Mouse (Mus musculus) NIH3T3 (cell line): ENCODE data around the gene Wnt9b.
"Not testable (repeated sequence)": the region's sequence is repeated elsewhere in the genome, so short reads cannot be mapped to it uniquely, and the experiment has no call there.

ENCODE experiments used
- DNase-seq: peaks from one replicate; pipeline ENCODE4 v3.0.0-alpha.2; 2012; ENCODE audit warnings: low read depth

The Wnt9b gene

DNA sequence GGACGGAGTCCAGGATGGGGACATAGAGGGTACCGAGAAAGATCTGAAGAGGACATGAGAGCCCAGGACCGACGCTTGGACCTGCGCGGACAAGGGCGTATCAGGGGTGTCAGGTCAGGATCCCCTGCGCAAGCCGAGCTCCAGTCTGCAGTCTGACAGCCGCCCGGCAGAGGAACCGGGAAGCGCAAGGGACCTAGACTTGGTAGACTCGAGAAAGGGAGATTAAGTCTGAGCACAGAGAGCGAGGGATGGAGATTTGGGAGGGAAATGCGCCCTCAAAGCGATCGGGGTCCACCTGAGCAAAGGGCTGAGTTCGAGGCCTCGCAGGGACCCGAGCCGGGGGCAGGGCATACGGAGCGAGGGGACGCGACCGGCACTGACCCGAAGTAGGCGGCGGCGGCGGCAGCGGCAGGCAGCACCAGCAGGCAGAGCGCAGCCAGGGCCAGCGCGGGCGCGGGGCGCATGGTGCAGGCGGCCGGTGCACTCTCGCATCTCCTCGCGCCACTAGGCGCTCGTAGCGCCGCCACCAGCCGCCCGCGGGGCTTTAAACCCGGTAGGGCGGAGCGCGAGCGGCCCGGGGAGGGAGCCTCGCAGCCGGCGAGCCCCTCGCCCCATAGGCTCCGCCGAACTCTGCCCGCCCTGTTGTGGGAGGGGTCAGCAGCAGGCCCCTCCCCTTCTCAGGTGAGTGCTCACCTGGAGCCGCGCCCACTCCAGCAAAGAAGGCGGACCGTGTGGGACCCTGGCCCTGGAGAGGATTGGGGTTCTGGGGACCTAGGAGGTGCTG is at the start of gene Wnt9b:
Wnt9b (minus strand) TSS at position 516 of the 784 bp plus-strand sequence.
- DNase-seq: no peak

DNA sequence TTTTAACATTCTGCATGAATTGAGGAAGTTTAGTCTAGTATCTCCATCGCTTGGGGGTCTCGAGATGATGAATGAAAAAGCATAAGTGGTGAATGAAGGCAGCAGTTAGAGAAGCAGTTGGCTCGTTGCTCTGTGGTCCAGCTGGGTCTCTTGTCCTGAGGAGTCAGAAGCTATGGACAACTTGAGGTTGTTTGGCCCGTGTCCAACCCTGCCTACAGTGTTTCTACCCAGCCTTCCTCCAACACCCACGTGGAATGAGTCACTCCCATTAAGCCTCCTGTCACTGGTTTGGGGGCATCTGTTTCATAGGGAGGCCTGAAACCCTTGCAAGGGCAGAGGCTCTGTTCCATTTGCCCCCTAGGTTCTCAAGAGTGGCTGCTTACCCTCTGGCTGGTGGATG is 40.3 kb upstream of the Wnt9b start:
- peak; percentile 83 for DNase-seq

DNA sequence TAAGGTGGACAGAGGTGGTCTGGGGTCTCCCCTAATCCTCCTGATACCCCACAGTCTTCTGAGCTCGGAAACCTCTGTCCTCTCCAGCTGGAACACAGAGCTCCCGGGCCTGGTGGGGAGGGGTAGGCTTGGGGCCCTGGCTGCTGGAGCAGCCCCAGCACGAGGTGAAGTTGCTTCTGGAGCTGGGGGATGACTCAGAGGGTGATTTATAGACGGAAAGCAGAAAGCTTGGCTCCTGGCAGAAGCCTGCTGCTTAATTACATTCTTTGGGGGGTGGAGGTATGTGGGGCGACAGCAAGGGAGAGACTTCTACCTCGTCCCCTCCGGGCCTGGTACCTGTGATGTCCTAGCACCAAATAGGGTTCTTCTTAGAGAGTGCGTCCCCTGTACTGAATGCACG is 30.5 kb upstream of the Wnt9b start:
- DNase-seq: peak; percentile 88

DNA sequence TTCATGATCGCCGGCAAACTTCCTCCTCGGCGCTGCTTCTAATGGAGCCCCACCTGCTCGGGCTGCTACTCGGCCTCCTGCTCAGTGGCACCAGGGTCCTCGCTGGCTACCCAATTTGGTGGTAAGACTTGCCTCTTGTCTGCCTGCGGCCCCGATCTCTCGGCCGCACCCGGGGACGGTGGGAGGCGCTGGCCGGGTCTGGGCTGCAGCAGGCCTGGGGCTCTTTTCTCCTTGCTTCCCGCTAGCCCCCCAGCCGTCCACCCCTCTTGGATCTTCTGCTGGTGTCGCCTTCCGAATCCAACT is 24.6 kb upstream of the Wnt9b start:
- DNase-seq: no peak

DNA sequence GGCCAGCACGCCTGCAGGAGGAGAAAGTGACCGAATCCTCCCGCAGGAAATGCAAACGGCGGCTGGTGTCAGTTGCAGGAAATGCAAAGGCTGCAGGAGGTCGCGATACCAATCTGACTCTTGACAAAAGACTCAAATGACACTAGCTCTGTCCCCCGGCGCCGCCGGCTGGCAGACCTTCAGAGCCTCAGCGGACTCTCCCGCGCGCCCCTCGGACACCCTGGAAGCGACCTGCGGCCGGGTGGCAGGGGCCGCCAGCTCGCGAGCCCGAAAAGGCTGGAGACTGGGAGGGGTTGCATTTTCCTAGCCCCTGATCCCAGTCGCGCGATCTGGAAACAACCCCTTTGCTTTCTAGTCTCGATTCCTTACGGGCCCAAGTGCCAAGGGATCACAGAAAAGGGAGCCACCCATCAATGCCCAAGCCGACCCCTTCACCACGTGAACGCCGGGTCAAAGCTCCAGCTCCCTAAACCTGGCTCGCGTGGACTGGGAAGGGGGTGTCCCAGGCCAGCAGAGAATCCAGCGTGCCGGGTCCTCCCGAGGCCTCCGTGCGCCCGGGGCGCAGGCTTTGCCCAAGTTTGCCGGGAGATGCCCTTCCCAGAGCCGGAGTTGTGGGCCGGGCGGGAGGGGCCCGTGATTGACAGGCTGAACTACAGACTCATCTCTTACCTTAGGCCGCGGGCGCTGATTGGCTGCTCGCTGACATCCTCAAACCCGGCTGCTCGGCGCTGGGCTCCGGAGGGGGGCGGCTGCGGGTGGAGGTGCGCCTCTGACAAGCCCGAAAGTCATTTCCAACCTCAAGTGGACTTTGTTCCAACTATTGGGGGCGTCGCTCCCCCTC is 24.0 kb upstream of the Wnt9b start, which contains the start of gene Wnt3:
Wnt3 (plus strand) TSS at position 764 of the 841 bp plus-strand sequence.
- DNase-seq: no peak

DNA sequence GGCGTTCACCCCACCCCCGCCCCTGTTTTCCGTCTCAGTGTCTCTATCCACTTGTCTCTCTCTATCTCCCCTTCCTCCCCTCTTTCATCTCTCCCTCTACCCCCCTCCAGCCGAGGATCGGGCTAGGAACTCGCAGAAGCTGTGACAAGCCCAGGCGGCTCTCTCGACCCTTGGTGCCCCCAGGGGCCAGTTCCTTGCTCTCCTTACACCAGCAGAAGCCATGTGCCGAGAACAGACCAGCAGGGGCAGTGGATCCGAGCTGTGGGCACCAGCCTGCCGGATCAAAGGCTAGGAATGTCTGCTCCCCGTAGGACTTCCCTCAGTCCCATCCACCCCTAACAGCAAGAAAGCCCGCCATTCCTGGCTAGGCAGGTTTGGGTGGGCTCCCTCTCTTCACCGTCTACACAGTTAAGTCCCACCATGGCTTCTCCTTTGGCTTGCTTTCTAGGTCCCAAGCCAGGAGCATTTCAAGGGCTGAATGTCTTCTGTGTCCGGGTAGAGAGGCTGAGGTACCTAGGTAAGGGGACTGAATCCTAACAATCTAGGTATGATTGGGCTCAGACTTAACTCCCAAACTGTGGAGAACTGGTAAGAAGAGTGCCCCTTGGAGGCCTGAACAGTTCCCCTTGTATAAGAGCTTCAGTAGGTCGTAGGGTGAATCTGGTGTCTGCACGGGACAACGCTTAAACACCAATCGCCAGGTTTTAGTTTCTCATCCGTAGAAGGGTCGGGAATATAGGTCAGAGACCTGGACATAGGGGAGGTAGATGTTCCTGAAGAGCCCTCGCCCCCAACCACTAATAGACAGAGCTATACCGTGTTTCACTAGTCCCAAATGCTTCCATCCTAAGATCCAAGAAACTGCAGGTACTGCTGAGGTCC is 23.1 kb upstream of the Wnt9b start:
- no peak for DNase-seq

DNA sequence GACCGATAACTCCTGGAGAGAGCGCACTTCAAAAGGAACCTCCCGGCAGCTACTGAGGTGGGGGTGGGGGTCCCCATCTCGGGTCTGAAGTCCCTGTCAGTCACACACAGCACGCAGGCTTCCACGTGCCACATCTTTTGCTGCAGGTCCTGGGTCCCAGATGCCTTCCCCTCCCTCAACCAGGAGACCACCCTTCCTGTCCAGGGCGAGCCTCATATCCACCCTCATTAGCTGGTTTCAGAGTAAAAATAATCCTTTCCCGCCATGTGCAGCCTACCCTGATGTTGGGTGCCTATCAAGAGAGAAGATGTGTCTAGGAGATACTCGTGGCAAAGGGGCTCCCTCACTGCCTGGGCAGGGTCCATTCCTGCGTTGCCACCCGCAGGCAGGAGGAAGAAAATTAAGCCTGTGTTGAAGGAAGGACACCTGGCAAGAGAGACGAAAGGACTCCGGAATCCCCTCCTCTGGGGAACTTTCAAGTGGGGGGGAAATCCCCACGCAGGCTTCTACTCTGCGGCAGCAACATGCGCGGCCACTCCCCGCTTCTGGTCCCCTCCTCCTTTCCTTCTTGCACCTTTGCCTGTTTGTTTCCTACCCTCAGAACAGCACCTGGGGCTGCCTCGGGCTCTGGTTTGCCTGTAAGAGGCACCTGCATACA is 21.7 kb upstream of the Wnt9b start:
- no peak for DNase-seq

DNA sequence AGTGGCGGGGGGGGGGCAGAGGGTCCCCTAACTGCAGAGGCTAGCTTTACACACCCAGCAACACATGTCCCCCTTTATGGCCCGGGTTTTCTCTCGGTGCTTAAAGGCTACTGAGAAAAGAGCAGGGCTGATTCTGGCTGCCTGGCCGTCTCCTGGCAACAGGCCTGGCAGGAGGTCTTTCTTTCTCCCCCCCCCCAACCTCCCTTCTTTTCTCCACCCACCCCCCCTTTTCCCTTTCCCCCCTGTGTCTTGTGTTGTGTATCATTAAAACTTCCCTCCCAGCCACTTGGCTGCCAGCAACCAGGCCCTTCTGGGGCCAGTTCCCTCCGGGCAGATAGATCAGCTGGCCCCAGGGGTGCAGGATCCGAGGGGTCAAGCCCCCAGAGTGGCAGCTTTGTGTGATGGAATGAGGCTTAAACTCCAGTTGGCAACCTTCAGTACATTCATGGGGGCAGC is 16.0 kb upstream of the Wnt9b start:
- DNase-seq: peak; percentile 56

DNA sequence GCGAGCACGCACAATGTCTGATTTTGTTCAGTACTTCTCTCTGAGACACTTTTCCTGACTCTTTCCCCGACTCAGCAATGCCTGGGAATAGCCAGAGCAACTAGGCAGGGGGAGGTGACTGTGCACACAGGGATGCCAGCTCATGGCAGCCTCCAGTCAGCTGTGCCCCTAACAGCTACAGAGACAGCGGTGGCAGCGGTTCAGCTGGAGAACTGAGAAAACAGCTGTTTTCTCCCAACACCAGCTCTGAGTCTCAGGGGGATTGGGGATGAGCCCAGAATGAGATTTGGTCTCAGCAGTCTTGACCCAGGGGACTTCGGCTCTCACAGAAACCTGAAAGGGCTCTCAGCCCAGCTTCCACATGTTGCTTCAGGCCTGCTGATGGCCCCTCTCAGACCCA is 15.0 kb upstream of the Wnt9b start:
- DNase-seq: no peak

DNA sequence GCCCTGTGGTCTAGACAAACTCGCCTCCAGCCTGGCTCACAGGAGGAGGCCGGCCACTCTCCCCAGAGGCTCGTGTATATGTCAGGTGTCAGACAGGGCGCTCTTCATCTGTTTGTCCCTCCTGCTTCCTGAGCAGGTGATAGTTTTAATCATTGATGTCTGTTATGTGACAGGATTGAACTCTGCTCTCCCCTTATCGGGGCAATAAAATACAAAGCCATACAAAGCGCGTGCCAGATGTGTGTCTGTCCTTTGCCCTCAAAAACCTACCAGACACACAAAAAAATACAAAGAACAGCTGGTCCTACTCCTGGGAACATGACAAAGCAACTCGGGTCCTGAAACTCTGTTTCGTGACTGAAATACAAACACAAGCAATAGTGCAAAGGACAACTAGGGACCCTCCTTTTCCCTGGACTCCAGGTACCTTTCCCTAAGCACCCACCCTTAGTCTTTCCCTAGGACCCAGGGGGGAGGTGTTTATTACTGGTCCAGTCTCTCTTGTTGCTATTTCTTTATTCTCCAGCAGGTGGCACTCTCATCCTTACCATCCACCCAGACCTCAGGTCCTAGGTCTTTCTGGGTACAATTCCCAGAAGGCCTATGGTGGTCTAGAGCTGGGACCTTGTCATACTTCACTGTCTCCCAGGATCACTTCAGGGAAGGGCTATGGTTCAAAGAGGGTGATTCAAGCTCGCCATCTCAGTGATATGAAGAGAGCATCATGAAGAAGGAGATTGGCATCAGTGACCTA is 14.0 kb upstream of the Wnt9b start:
- peak; percentile 82 for DNase-seq

DNA sequence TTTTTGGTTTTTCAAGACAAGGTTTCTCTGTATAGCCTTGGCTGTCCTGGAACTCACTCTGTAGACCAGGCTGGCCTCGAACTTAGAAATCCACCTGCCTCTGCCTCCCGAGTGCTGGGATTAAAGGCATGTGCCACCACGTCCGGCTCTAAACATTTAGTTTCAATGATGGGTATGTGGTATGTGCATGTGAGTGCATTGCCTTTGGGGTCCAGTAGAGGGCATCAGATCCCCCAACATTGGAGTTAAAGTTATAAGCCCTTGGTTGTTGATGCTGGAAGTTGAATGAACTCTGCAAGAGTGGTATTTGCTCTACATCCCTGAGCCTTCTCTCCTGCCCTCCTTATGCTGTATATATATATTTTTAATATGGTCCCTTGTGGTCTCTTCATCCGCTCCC is 11.3 kb upstream of the Wnt9b start:
- not testable (repeated sequence) for DNase-seq

DNA sequence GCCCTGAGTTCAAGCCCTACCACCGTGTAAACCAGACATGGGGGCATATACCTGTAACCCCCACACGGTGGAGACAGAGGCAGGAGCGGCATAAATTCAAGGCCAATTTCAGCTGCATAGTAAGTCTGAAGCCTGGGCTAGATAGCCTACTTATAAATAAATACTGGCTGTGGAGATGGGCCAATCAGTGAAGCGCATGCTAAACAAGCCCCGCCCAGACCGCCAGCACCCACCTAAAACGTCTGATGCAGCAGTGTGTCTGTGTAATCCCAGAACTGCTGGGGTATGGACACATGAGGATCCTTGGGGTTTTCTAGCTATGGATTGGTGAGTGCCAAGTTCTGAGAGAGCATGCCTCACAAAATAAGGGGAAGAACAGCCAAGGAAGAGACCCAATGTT is 10.5 kb upstream of the Wnt9b start:
- DNase-seq: no peak

DNA sequence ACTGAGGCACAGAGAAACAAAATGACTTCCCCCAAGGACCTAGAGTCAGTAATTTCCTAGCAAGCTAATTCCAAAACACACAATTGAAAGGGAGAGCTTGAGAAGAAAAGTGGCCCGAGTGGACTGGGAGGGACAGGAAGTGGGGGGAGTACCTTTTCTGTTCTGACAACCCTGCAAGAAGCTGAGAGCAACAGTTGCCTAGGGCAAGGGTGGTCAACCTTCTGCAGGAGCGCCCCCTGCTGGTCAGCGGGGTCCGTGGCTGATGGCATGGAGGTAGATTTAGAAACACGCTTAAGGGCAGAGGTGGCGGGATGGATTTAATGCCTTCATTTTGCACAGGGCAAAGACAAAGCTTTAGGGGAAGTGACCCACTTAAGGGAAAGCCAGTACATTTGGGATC is 9.1 kb upstream of the Wnt9b start:
- peak; percentile 88 for DNase-seq

DNA sequence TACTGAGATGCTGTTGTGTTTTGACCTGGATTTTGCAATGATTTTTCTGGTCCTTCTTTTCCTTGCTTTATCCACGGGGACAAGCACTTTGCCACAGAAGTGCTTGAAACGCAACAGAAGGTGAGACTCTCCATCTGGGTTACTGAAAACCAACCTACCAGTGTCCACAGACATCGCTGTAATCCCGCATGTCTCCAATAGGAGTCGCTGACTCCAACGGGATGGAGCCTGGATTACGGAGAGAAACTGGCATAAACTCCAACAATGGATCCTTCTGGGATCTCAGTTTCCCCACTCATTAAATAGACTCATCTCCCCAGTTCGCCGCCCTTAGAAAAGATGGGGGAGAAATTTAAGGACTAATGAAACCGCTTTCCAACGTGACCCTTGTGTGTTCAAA is 8.4 kb upstream of the Wnt9b start:
- peak; percentile 50 for DNase-seq

DNA sequence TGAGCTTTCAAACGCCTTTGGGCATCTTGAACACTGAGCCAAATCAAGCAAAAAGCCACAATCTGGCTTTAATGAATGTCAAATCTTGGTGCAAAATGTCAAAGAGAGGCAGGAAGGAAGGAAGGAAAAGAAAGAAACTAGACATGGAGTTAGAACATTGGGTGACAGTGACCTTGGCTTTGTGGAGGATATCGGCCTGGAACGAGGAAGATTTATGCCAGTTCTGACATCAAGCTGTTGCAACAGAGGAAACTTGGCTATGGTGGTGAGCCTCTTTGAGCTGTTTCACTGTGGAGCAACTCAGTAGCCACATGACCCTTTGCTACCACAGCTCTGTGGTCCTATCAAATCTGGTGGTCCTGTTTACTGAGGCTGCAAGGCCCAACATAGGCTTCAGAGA is 991 bp upstream of the Wnt9b start:
- peak; percentile 37 for DNase-seq

DNA sequence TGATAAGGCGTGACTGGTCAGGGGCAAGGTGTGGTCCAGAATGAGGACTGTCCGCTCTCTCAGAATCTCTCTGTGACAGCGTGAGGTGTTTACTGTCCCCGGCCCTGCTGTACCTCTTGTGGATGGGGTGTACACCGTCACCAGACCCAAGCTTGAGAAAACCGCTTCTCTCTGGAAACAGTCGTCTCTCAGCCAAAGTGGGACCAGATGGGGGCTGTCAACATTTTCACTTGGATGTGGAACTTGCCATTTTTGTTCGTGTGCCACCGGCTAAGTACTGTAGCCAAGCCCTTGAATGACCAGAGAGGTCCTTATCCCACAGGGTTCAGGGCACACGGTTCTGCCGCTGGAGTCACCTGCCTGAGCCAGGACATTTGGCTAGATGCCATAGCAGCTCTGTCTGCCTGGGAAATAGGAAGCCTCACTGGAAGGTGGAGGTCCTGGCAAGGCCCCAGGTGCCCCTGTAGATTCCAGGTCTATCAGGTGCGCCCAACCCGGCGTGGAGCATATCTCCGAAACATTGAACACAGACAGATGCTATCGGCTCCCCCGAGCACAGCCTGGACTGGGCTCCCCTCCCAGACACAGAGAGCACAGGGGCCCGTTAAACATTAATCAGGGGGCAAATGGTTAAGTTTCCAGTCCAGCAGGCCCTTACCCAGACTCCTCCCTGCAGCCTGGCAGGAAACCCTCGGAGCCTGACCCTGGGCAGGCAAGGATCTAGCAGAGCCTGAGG is 14.4 kb downstream of the Wnt9b start:
- no peak for DNase-seq

DNA sequence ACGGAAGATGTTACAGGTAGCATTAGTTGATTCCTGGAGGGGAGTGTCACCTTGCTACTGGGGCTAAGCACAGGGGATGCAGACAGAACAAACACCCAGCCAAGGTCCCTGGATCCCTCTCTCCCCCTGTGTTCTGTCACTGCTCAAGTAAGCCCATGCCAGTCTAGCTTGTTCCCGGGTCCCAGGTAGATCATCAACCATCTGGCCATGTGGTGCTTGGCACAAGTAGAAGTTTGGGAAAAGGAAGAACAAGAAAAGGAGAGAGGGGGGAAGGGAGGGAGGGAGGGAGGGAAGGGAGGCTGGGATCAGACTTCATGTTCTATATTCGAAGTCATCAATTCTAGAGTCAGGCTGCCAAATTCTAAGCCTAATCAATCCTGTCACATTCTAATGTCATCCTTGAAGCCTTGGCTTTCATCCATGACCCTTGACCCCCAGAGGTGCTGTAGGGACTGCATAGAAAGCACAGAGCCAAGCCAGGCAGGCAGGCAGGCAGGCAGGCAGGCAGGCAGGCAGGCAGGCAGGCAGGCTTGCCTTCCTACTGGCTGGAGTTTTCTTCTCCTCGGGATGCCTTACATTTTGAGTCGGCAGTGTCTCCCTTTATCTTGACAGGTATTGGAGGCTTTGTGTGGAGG is 15.1 kb downstream of the Wnt9b start:
- DNase-seq: no peak

DNA sequence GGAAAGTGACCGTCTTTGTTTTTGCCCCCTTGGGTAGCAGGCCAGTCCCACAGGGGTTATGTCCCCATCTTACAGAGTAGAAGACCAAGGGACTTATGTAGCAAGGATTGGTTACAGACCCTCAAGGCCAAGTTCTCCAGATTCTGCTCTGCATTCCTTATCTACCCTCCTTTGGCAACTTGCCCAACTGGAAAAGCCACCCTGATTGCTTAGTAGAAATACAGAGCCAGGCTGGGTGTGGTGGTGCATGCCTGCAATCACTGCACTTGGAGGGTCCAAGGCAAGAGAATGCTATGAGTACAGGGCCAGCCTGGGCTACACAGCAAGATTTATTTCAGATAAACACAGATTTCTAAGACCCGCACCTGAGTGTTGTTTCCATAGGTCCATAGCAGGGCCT is 15.7 kb downstream of the Wnt9b start:
- DNase-seq: no peak

DNA sequence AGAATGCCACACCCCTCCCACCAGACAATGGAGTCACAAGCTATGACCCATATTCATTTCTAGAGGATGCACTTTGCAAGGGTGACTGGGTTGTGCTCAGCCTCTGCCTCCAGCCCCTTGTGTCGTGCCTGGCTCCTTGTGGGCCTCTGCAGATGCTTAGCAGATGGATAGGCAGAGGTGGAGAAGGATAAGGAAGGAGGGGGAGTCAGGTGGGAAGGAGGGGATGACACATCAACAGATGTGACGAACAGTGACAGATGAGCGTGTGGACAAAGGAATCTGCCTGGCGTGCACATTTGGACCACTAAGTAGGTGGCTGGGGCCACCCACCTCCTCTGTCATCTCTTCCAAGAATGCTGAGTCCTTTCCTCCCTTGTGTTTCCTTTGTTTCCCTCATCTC is 16.6 kb downstream of the Wnt9b start:
- no peak for DNase-seq

DNA sequence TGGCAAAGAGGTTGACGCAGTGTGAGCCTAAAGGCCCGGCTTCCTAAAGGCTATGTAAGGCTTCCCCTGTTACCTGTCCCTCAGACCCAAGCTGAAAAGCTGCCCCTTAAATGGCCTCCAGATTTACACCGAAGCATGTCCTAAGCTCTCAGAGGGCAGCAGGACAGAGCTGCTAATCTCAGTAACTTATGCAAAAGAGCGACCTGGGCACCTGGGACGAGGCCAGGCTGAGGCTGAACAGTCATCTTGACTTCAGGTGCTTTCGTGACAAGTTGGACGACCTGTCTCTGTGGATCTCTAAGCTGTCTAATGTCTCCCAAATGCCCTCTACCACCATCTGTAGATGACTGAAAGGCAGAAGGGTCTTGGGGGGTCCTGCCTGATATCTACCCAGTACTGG is 17.3 kb downstream of the Wnt9b start:
- DNase-seq: no peak
